Mouse (Mus musculus) embryonic facial prominence, embryonic 11.5 days (tissue): ENCODE results near the gene Slc17a7. TPM values are rescaled to one million over a fixed set of nuclear protein-coding genes. Genes with fewer than 3 reads are reported as not detected.

Experiments
- ATAC-seq: fragments of 200-750 bp; cut with Nextera tagmentation; replicated peaks from 2 replicates; pipeline ENCODE4 v1.8.0; 2017; ENCODE audit warnings: low read depth; ENCODE audit not compliant: insufficient number of reproducible peaks, low FRiP score, low TSS enrichment
- DNase-seq: peaks from one replicate; pipeline ENCODE4 v3.0.0-alpha.2; 2015; ENCODE audit warnings: low spot score
- H3K27ac ChIP-seq: fragments of 300-500 bp; sonication (generic); replicated peaks from 2 replicates; pipeline ENCODE4 v1.5.1; 2014; ENCODE audit warnings: mild to moderate bottlenecking, low read depth, low read length, control low read depth
- H3K27me3 ChIP-seq: fragments of 300-500 bp; sonication (generic); 2 replicates; pipeline ENCODE4 v1.6.1; 2014; ENCODE audit warnings: mild to moderate bottlenecking, low read length, moderate library complexity, mixed read lengths; ENCODE audit not compliant: control insufficient read depth, insufficient read depth
- H3K36me3 ChIP-seq: fragments of 300-500 bp; sonication (generic); replicated peaks from 2 replicates; pipeline ENCODE4 v1.6.1; 2014; ENCODE audit warnings: low read depth, mild to moderate bottlenecking, low read length, moderate library complexity, mixed read lengths; ENCODE audit not compliant: control insufficient read depth, insufficient read depth
- H3K4me1 ChIP-seq: fragments of 300-500 bp; sonication (generic); 2 replicates; pipeline ENCODE4 v1.6.1; 2014; ENCODE audit warnings: low read length, mixed read lengths; ENCODE audit not compliant: control insufficient read depth, insufficient read depth
- H3K4me2 ChIP-seq: fragments of 300-500 bp; sonication (generic); 2 replicates; pipeline ENCODE4 v1.6.1; 2014; ENCODE audit warnings: low read depth, mild to moderate bottlenecking, control low read depth, low read length, moderate library complexity
- H3K4me3 ChIP-seq: fragments of 300-500 bp; sonication (generic); 2 replicates; pipeline ENCODE4 v1.5.1; 2014; ENCODE audit warnings: low read depth, low read length, control low read depth
- H3K9ac ChIP-seq: fragments of 300-500 bp; sonication (generic); replicated peaks from 2 replicates; pipeline ENCODE4 v1.6.1; 2014; ENCODE audit warnings: mild to moderate bottlenecking, control low read depth, low read length
- H3K9me3 ChIP-seq: fragments of 300-500 bp; sonication (generic); replicated peaks from 2 replicates; pipeline ENCODE4 v1.6.1; 2016; ENCODE audit warnings: mild to moderate bottlenecking, low read length, inconsistent platforms, mixed read lengths; ENCODE audit not compliant: control insufficient read depth
- WGBS: fragments of 180-500 bp; shearing (Covaris S2); extraction: QIAGEN DNeasy Blood & Tissue Kit; methylation state at CpG from one replicate; pipeline ENCODE4 v1.1.7; 2014; 5-methylcytosine and 5-hydroxymethylcytosine counted together
- polyA plus RNA-seq: library from polyadenylated mRNA; unstranded; fragments of >200 nt; fragmentation: Nextera tagmentation; extraction: Ambion mirVana; gene quantifications from 2 replicates; pipeline ENCODE4 v1.2.1, GENCODE M21; 2014

The Slc17a7 gene
- polyA plus RNA-seq, 1 experiment from 2014 or later: 1.1 TPM

DNA sequence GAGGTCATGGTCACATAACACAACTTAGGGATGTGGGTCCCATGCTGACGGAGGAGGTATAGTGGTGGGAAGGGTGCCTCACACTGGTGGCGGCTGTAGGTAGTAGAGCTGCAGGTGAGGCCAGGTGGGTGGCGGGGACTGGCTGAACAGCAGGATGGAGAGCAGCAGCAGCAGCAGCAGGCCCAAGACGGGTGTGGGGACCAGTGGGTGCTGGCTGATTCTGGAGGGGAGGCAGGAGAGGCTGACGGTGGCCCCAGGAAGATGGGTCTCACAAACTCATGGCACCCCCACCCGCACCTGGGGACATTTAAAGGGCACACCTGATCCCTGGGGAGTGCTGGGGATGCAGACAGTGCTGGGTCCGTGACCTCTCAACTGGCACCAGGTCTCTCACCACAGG lies 19.9 kb downstream of the Slc17a7 start:
- H3K9me3 ChIP-seq: no peaks in the 10 kb centered on the region
- H3K4me2 ChIP-seq: no peak overlapping the region
- no peak overlapping the region for H3K9ac ChIP-seq
- ATAC-seq (no peak), DNase-seq (no peak)
- H3K27ac ChIP-seq: no peak overlapping the region
- 56% methylated on average over 7 of the region's 7 CpGs for WGBS
- peaks cover 63% of the 10 kb centered on the region for H3K27me3 ChIP-seq
- H3K4me3 ChIP-seq: no peak overlapping the region
- no peaks in the 10 kb centered on the region; the same call in 1 of the 2 replicates for H3K4me1 ChIP-seq
- H3K36me3 ChIP-seq: no peaks in the 10 kb centered on the region

GRCm38 (mm10) chr7:45185921-45186320 lies 22.2 kb downstream of the Slc17a7 start:
- 53% methylated on average over 7 of the region's 7 CpGs for WGBS
- H3K27me3 ChIP-seq: peaks cover 43% of the 10 kb centered on the region
- ATAC-seq: no peak

GRCm38 (mm10) chr7:45189600-45189999 lies 25.9 kb downstream of the Slc17a7 start:
- H3K4me3 ChIP-seq: no peak overlapping the region
- H3K4me1 ChIP-seq: peaks cover 3% of the 10 kb centered on the region
- H3K27ac ChIP-seq: no peak overlapping the region
- peaks cover 8% of the 10 kb centered on the region for H3K27me3 ChIP-seq
- H3K9me3 ChIP-seq: no peaks in the 10 kb centered on the region
- DNase-seq (no peak), ATAC-seq (no peak)
- no peaks in the 10 kb centered on the region for H3K36me3 ChIP-seq
- no peak overlapping the region; the same call in 1 of the 2 replicates for H3K9ac ChIP-seq
- H3K4me2 ChIP-seq: no peak overlapping the region
- WGBS: 61% methylated on average over 16 of the region's 16 CpGs

More at GRCm38 (mm10) chr7:45185921-45186320, 22.2 kb downstream of the Slc17a7 start:
- Histone ChIP-seq H3K9ac (no peak overlapping the region), H3K4me2 (no peak overlapping the region), H3K27ac (no peak overlapping the region), H3K4me1 (no peaks in the 10 kb centered on the region; the same call in 1 of the 2 replicates), H3K4me3 (no peak overlapping the region), H3K9me3 (no peaks in the 10 kb centered on the region), H3K36me3 (no peaks in the 10 kb centered on the region)
- no peak for DNase-seq

DNA sequence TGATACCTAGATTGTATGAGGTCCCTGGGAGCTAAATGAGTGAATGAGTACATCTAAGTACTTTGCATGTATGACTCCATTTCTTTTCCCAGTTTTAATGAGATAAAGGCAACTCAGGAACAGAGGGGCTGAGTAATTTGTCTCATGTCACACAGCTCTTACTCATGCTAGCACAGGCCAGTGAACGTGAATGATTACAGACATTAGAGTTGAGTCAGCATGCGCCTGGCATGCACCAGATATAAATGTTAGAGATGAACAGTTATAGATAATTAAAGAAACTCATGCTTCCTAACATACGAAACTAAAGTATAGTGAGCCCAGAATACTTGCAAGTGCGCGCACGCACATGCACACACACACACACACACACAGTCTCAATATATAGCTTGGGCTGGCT lies 26.4 kb downstream of the Slc17a7 start:
- no peaks in the 10 kb centered on the region for H3K9me3 ChIP-seq
- no peak overlapping the region for H3K27ac ChIP-seq
- no peak overlapping the region for H3K4me2 ChIP-seq
- no peaks in the 10 kb centered on the region for H3K36me3 ChIP-seq
- 93% methylated on average over 6 of the region's 6 CpGs for WGBS
- DNase-seq (no peak), ATAC-seq (no peak)
- H3K4me1 ChIP-seq: peaks cover 3% of the 10 kb centered on the region
- H3K9ac ChIP-seq: no peak overlapping the region
- H3K4me3 ChIP-seq: no peak overlapping the region
- peaks cover 4% of the 10 kb centered on the region; the same call in 1 of the 2 replicates for H3K27me3 ChIP-seq

DNA sequence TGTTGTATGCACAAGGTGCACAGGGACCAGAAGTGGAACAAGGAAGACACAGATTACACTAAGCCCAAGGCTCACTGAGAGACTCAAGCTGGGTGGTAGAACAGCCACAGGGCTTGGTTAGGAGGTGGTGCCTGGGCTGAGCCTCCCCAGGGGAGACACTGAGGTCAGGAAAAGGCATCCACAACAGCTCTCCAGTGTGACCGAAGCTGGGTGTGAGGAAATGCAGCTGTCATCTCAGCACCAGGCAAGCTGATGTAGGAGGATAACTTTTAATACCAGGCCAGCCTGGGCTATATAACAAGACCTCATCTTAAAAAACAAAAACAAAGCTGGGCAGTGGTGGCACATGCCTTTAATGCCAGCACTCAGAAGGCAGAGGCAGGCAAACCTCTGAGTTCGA lies 27.4 kb downstream of the Slc17a7 start:
- no peak overlapping the region for H3K4me3 ChIP-seq
- no peak overlapping the region for H3K27ac ChIP-seq
- H3K9me3 ChIP-seq: no peaks in the 10 kb centered on the region
- no peak overlapping the region for H3K9ac ChIP-seq
- ATAC-seq: no peak
- H3K4me2 ChIP-seq: no peak overlapping the region
- H3K27me3 ChIP-seq: peaks cover 2% of the 10 kb centered on the region; the same call in 1 of the 2 replicates
- no peak for DNase-seq
- H3K4me1 ChIP-seq: peaks cover 3% of the 10 kb centered on the region
- H3K36me3 ChIP-seq: no peaks in the 10 kb centered on the region
- WGBS: 75% methylated on average over 2 of the region's 2 CpGs

- Histone ChIP-seq H3K4me3 (no peak overlapping the region), H3K36me3 (no peaks in the 10 kb centered on the region), H3K9me3 (no peaks in the 10 kb centered on the region), H3K27me3 (peaks cover 2% of the 10 kb centered on the region; the same call in 1 of the 2 replicates), H3K4me1 (peaks cover 3% of the 10 kb centered on the region), H3K9ac (no peak overlapping the region), H3K4me2 (no peak overlapping the region; the same call in 1 of the 2 replicates), H3K27ac (no peak overlapping the region)
- peak; percentile 79 for DNase-seq
- 14% methylated on average over 8 of the region's 8 CpGs for WGBS
- ATAC-seq: peak; percentile 54
Measured at GRCm38 (mm10) chr7:45191803-45192363, 28.1 kb downstream of the Slc17a7 start.

DNA sequence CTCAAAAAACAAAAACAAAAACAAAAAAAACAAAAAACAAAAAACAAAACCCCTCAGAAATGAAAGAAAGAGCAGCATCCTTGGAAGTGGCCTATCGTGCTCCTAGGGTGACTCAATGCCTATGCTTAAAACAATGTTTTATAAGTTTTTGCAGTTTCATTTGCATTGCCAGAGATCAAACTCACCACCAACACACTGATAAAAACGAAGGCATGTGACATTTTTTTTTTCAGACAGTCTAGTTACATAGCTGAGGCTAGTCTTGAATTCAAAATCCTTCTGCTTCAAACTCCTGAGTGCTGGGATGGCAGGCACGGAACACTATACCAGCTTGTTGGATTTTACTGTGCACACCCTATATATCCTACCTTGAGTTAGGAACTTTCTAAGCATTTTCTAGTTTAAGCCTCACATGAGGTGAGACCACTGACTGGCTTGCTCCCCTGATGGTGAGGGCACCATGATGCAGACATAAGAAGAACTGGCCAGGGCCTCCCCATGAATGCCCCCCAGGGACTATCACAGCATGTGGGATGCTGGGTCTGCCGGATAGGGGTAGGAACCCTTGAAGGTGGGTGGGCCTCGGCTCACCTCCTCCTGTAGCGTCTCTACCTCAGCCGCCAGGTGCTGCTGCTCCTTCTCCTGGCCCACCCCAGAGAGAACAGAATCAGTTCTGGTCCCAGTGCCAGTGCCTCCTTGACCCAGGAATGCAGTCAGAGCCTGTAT lies 29.0 kb downstream of the Slc17a7 start:
- no peak overlapping the region for H3K27ac ChIP-seq
- H3K4me1 ChIP-seq: peaks cover 3% of the 10 kb centered on the region
- H3K27me3 ChIP-seq: peaks cover 2% of the 10 kb centered on the region; the same call in 1 of the 2 replicates
- no peak for DNase-seq
- H3K9ac ChIP-seq: no peak overlapping the region
- WGBS: 76% methylated on average over 7 of the region's 7 CpGs
- H3K36me3 ChIP-seq: no peaks in the 10 kb centered on the region
- no peak overlapping the region for H3K4me3 ChIP-seq
- H3K4me2 ChIP-seq: no peak overlapping the region
- no peaks in the 10 kb centered on the region for H3K9me3 ChIP-seq
- ATAC-seq: no peak

DNA sequence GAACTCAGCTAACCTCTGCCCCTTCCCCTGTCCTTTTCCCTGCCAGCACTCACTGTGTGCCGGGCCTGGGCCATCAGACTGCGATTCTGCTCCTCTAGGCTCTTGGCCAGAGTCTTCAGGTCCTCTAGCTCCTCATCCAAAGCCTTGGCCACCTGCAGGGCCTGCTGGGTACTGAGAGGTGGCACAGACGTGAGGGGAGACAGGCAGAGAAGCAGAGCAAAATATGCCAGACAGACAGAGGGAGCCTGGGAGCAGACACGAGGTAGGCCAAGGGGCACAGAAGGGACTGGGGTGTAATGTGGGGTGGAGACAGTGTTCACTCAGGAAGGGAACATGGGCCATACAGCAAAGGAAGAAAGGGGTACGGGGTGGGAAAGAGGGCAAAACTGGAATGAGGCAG lies 29.7 kb downstream of the Slc17a7 start:
- Histone ChIP-seq H3K4me3 (no peak overlapping the region), H3K27me3 (peaks cover 2% of the 10 kb centered on the region; the same call in 1 of the 2 replicates), H3K36me3 (no peaks in the 10 kb centered on the region), H3K9ac (no peak overlapping the region), H3K4me2 (no peak overlapping the region), H3K27ac (no peak overlapping the region), H3K4me1 (peaks cover 3% of the 10 kb centered on the region), H3K9me3 (no peaks in the 10 kb centered on the region)
- DNase-seq (no peak), ATAC-seq (no peak)
- 64% methylated on average over 5 of the region's 5 CpGs for WGBS
